Mouse (Mus musculus) lung, adult 2 months (tissue): ENCODE measurements at regions not wholly inside any gene's neighbourhood (a gene's known extent, or its start where the extent isn't known, plus 50 kb on each side); places are given as distances from the start of the nearest gene placed in this dataset.

Experiments used
- CTCF ChIP-seq: fragments of 200-500 bp; IDR thresholded peaks from 2 replicates; pipeline ENCODE4 v1.5.1; 2011; ENCODE audit warnings: mild to moderate bottlenecking, low read length, control low read depth; ENCODE audit not compliant: insufficient read depth
- POLR2A ChIP-seq: fragments of 200-500 bp; IDR thresholded peaks from 2 replicates; pipeline ENCODE4 v1.6.1; 2011; ENCODE audit warnings: low read depth, mild to moderate bottlenecking, control low read depth, low read length, borderline replicate concordance; ENCODE audit errors: extremely low read depth

DNA sequence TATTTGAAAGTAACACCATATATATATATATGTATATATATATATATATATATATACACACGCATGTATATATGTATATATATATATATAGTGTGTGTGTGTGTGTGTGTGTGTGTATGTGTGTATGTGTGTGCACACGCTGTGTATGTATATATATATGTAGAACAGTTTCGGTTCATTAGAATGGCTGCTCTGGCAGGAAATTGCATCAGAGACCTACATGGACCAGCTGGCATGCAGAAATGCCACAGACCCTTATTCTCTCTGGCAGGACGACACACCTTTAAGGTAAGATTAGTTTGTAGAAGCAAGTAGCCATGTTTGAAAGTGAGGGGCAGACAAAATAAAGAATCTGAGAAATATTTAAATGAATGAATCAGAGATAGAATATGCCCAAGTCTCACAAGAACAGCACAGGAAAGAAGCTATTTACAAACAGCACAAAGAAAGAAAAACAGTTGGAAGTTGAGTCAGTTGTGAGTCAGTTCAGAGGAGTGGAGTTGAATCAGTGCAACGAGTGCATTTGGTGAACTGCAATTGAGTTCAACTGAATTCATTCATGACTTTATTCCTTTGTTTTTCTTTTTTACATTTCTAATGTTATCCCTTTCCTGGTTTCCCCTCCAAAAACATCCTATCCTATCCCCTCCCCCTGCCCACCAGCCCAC is 182.5 kb downstream of the Aldoart1 start:
- TF ChIP-seq CTCF (no peak), POLR2A (no peak)
